Mouse (Mus musculus) heart, embryonic 16.5 days (tissue): ENCODE data around the gene Fbln7. TPM values are rescaled to one million over a fixed set of nuclear protein-coding genes. Genes with fewer than 3 reads are reported as not detected.

Source experiments
- ATAC-seq: fragments of 200-750 bp; cut with Nextera tagmentation; replicated peaks from 2 replicates; pipeline ENCODE4 v1.8.0; 2017; ENCODE audit warnings: moderate number of reproducible peaks; ENCODE audit not compliant: insufficient read depth, low FRiP score; ENCODE audit errors: extremely low read depth
- H3K27ac ChIP-seq: fragments of 300-500 bp; sonication (generic); 2 replicates; pipeline ENCODE4 v1.5.1; 2014; ENCODE audit warnings: mild to moderate bottlenecking, low read length, control low read depth, moderate library complexity
- H3K27me3 ChIP-seq: fragments of 300-500 bp; sonication (generic); 2 replicates; pipeline ENCODE4 v1.6.1; 2014; ENCODE audit warnings: low read length, mixed read lengths; ENCODE audit not compliant: control insufficient read depth, insufficient read depth
- H3K36me3 ChIP-seq: fragments of 300-500 bp; sonication (generic); 2 replicates; pipeline ENCODE4 v1.6.1; 2014; ENCODE audit not compliant: control insufficient read depth, insufficient read depth
- H3K4me1 ChIP-seq: fragments of 300-500 bp; sonication (generic); 2 replicates; pipeline ENCODE4 v1.6.1; 2014; ENCODE audit warnings: low read length, mixed read lengths; ENCODE audit not compliant: control insufficient read depth, insufficient read depth
- H3K4me2 ChIP-seq: fragments of 300-500 bp; sonication (generic); 2 replicates; pipeline ENCODE4 v1.6.1; 2014; ENCODE audit warnings: low read depth, mild to moderate bottlenecking, control low read depth, low read length
- H3K4me3 ChIP-seq: fragments of 300-500 bp; sonication (generic); 2 replicates; pipeline ENCODE4 v1.5.1; 2014; ENCODE audit warnings: mild to moderate bottlenecking, control low read depth, low read length
- H3K9ac ChIP-seq: fragments of 300-500 bp; sonication (generic); 2 replicates; pipeline ENCODE4 v1.6.1; 2014; ENCODE audit warnings: low read length, control low read depth
- H3K9me3 ChIP-seq: fragments of 300-500 bp; sonication (generic); replicated peaks from 2 replicates; pipeline ENCODE4 v1.6.1; 2016; ENCODE audit warnings: low read length; ENCODE audit not compliant: control insufficient read depth
- WGBS: fragments of 180-500 bp; shearing (Covaris S2); extraction: QIAGEN DNeasy Blood & Tissue Kit; methylation state at CpG from one replicate; pipeline ENCODE4 v1.1.7; 2014; 5-methylcytosine and 5-hydroxymethylcytosine counted together
- polyA plus RNA-seq: library from polyadenylated mRNA; unstranded; fragments of >200 nt; fragmentation: Nextera tagmentation; extraction: Ambion mirVana; gene quantifications from 2 replicates; pipeline ENCODE4 v1.2.1, GENCODE M21; 2015

Gene Fbln7
- polyA plus RNA-seq, result 1.6 TPM in 2 replicates

- 90% methylated on average over 9 of the region's 9 CpGs for WGBS
- no peak within 1 kb of the TSS for H3K27ac ChIP-seq
- no peaks in the 10 kb centered on the region for H3K36me3 ChIP-seq
Measured at GRCm38 (mm10) chr2:128862636-128863035, at the start of gene Fbln7. Gene Fbln7, plus strand, starts transcription at chr2:128862981.

DNA sequence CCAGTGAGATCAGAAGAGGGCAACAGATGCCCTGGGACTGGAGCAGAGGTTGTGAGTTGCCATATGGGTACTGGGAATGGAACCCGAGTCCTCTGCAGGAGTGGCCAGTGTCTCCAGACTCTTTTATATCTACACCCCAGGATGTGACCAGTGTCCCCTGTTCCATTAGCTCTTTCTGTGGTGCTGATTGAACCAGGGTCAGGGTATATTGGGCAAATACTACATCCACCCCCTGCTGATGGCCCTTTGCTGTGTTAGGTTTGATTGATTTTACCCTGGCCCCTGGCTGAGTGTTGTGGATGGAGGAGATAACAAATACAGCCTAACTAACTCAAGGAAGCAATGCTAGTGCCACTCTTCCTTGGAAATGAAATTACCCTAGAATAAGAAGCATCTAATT is 46.5 kb upstream of the Fbln7 start:
- H3K4me2 ChIP-seq, result no peak overlapping the region
- H3K9me3 ChIP-seq, result no peaks in the 10 kb centered on the region
- WGBS, result 86% methylated on average over 1 of the region's 1 CpGs
- no peak for ATAC-seq
- no peak overlapping the region for H3K4me3 ChIP-seq
- no peak overlapping the region for H3K27ac ChIP-seq
- no peak overlapping the region for H3K9ac ChIP-seq
- no peaks in the 10 kb centered on the region for H3K36me3 ChIP-seq
- no peaks in the 10 kb centered on the region for H3K27me3 ChIP-seq
- H3K4me1 ChIP-seq, result peaks cover 18% of the 10 kb centered on the region

More at GRCm38 (mm10) chr2:128862636-128863035, at the start of gene Fbln7:
- no peak for ATAC-seq
- H3K4me2 ChIP-seq, result peak within 1 kb of the TSS; percentile 98
- peak within 1 kb of the TSS; percentile 59 for H3K4me3 ChIP-seq
- H3K4me1 ChIP-seq, result 0 out of 2 replicates have a peak, but pooled peaks cover 2% of the 10 kb centered on the region
- peaks cover 21% of the 10 kb centered on the region for H3K27me3 ChIP-seq
- peak within 1 kb of the TSS; percentile 69 for H3K9ac ChIP-seq
- no peaks in the 10 kb centered on the region for H3K9me3 ChIP-seq

GRCm38 (mm10) chr2:128816916-128817315 is 45.9 kb upstream of the Fbln7 start:
- H3K36me3 ChIP-seq, result no peaks in the 10 kb centered on the region
- peak overlapping the region; percentile 72 for H3K4me2 ChIP-seq
- H3K4me1 ChIP-seq, result peaks cover 18% of the 10 kb centered on the region
- peak overlapping the region; percentile 83 for H3K4me3 ChIP-seq
- 40% methylated on average over 6 of the region's 6 CpGs for WGBS
- peak overlapping the region; percentile 71; the same call in 1 of the 2 replicates for H3K9ac ChIP-seq
- no peak for ATAC-seq
- H3K27ac ChIP-seq, result peak overlapping the region; percentile 59
- H3K9me3 ChIP-seq, result no peaks in the 10 kb centered on the region
- H3K27me3 ChIP-seq, result no peaks in the 10 kb centered on the region

- Histone ChIP-seq H3K9ac (peak overlapping the region; percentile 71), H3K27ac (peak overlapping the region; percentile 92), H3K4me1 (peaks cover 18% of the 10 kb centered on the region), H3K36me3 (no peaks in the 10 kb centered on the region), H3K4me2 (peak overlapping the region; percentile 72), H3K27me3 (no peaks in the 10 kb centered on the region), H3K9me3 (no peaks in the 10 kb centered on the region), H3K4me3 (peak overlapping the region; percentile 83)
- WGBS, result under 1% methylated on average over 7 of the region's 7 CpGs
- peak; percentile 34 for ATAC-seq
Measured at GRCm38 (mm10) chr2:128817387-128817785, 45.4 kb upstream of the Fbln7 start.

DNA sequence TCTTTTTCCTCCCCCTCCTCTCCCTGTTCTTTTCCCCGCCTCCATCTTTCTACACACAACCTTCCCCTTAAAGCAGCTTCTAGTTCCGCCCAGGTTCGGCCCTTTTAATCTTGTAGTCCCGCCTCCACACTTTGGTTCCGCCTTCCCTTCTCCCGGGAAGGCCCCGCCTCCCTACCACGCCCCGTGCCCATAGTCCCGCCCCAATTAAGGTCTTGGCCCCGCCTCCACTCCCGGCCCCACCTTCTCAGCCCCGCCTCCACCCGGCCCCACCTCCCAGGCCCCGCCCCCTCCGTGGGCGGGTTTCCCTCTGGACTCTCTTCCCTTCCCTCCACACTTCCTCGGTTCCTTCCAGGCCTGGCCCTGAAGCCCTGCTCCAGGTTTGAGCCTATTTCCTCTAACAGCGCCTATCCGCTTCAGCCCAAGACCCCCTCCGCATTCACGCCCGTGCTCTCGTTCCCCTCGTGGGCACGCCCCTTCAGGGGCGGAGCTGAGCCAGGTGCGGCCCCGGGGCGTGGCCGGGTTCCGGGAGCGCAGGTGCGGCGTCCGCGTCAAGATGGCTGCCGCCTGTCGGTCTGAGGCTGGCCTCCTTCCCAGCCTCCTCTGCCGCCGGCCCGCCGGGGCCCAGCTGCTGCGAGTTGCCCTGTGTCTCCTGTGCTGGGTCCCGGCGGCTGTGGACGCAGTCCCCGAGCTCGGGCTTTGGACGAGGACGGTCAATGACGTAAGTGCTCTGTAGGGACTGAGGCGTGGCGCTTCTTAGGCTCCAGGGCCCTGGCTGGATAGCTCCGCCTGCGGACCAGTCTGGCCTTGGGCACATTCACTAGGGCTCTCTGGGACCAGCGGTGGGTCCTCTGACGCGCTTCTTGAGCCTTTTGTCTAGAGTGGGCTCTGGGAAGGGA is 44.7 kb upstream of the Fbln7 start, which contains the start of gene Tmem87b:
Gene Tmem87b, plus strand, starts transcription at position 333 of the 896 bp plus-strand sequence.
- no peaks in the 10 kb centered on the region for H3K27me3 ChIP-seq
- H3K36me3 ChIP-seq, result no peaks in the 10 kb centered on the region
- peak within 1 kb of the TSS; percentile 73 for H3K4me2 ChIP-seq
- H3K4me1 ChIP-seq, result peaks cover 18% of the 10 kb centered on the region
- H3K27ac ChIP-seq, result peak within 1 kb of the TSS; percentile 92
- no peaks in the 10 kb centered on the region for H3K9me3 ChIP-seq
- peak; percentile 90 for ATAC-seq
- under 1% methylated on average over 59 of the region's 59 CpGs for WGBS
- H3K9ac ChIP-seq, result peak within 1 kb of the TSS; percentile 86
- H3K4me3 ChIP-seq, result peak within 1 kb of the TSS; percentile 83

DNA sequence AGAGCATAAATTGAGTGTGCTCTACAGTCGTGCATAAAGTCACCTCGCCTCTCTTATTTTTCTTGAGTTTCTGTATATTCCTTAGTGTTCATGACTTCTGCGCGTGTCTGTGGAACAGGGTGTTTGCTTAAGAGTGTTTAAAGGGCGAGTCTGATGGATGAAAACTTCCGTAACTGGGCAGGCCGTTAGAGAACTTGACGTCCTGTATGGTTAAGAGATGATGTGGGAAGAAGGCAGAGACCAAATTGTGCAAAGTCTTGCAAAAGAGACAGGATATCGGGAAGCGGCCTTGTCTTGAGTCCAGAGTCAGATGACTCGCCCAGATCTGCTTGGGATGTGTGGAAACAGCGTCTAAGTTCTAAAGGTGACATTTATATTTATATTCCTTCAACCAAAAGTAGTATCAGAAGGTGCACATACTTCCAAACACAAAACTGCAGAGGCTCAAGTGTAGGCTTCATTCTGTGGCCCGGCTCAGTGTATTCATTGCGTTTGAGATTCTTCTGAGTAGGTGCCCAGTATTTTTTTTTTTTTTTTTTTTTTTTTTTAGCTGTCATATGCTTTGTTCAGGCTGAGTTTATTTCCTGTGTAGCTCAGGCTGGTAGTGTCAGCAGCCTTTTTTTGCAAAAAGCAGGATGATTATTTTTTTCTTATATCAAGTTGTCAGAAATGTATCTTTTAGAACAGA is 43.7 kb upstream of the Fbln7 start:
- ATAC-seq, result no peak

GRCm38 (mm10) chr2:128820631-128821030 is 42.1 kb upstream of the Fbln7 start:
- 88% methylated on average over 2 of the region's 2 CpGs for WGBS
- H3K9ac ChIP-seq, result no peak overlapping the region
- no peaks in the 10 kb centered on the region for H3K9me3 ChIP-seq
- no peaks in the 10 kb centered on the region; the same call in 1 of the 2 replicates for H3K36me3 ChIP-seq
- H3K4me1 ChIP-seq, result peaks cover 13% of the 10 kb centered on the region
- H3K27ac ChIP-seq, result no peak overlapping the region
- no peak overlapping the region for H3K4me3 ChIP-seq
- no peaks in the 10 kb centered on the region for H3K27me3 ChIP-seq
- H3K4me2 ChIP-seq, result no peak overlapping the region
- no peak for ATAC-seq

More for the DNA sequence above, 43.7 kb upstream of the Fbln7 start:
- no peaks in the 10 kb centered on the region for H3K27me3 ChIP-seq
- peak overlapping the region; percentile 73 for H3K4me2 ChIP-seq
- H3K4me1 ChIP-seq, result peaks cover 18% of the 10 kb centered on the region
- H3K9ac ChIP-seq, result peak overlapping the region; percentile 86
- 12% methylated on average over 14 of the region's 14 CpGs for WGBS
- no peaks in the 10 kb centered on the region for H3K36me3 ChIP-seq
- peak overlapping the region; percentile 83 for H3K4me3 ChIP-seq
- H3K9me3 ChIP-seq, result no peaks in the 10 kb centered on the region
- H3K27ac ChIP-seq, result peak overlapping the region; percentile 91

DNA sequence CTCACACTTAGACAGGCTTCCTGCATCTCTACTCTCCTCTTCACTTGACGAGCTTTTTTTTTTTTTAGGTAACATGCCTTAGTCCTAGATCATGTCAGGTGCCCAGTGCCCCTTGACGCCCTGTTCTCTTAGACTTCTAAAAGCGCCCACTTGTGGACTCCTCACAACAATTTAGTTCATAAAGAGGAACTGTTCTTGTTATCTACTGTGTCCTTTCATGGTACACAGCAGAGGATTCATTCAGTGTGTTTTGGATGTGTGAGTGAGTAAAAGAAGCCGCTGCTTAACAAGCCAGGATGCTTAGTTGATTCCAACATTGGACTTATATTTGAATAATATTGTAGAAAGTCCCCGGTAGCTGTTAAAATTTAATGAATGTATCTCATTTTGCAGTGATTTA is 38.9 kb upstream of the Fbln7 start:
- peaks cover 3% of the 10 kb centered on the region; the same call in 1 of the 2 replicates for H3K36me3 ChIP-seq
- WGBS, result 81% methylated on average over 5 of the region's 5 CpGs
- H3K9me3 ChIP-seq, result no peaks in the 10 kb centered on the region
- no peak overlapping the region for H3K9ac ChIP-seq
- no peak for ATAC-seq
- no peak overlapping the region for H3K4me2 ChIP-seq
- no peak overlapping the region for H3K4me3 ChIP-seq
- H3K4me1 ChIP-seq, result peaks cover 8% of the 10 kb centered on the region
- H3K27ac ChIP-seq, result no peak overlapping the region
- H3K27me3 ChIP-seq, result no peaks in the 10 kb centered on the region
